Mouse (Mus musculus) midbrain, postnatal 0 days (tissue): Measurements from ENCODE around the gene Skor1. TPM values are rescaled to one million over a fixed set of nuclear protein-coding genes. Genes with fewer than 3 reads are reported as not detected.

Experiments used
- ATAC-seq: fragments of 200-750 bp; cut with Nextera tagmentation; 2 replicates; pipeline ENCODE4 v1.8.0; 2017; ENCODE audit warnings: moderate number of reproducible peaks, mild to moderate bottlenecking, moderate TSS enrichment, moderate library complexity; ENCODE audit not compliant: low FRiP score
- DNase-seq: peaks from one replicate; pipeline ENCODE4 v3.0.0-alpha.2; 2015; ENCODE audit warnings: low spot score
- H3K27ac ChIP-seq: fragments of 300-500 bp; sonication (generic); 2 replicates; pipeline ENCODE4 v1.5.1; 2014; ENCODE audit warnings: low read depth, mild to moderate bottlenecking, low read length, mixed read lengths
- H3K27me3 ChIP-seq: fragments of 300-500 bp; sonication (generic); 2 replicates; pipeline ENCODE4 v1.6.1; 2014; ENCODE audit warnings: low read length, control low read depth, mixed read lengths; ENCODE audit not compliant: insufficient read depth
- H3K36me3 ChIP-seq: fragments of 300-500 bp; sonication (generic); 2 replicates; pipeline ENCODE4 v1.6.1; 2014; ENCODE audit warnings: low read length, control low read depth, mixed read lengths; ENCODE audit not compliant: insufficient read depth
- H3K4me1 ChIP-seq: fragments of 300-500 bp; sonication (generic); 2 replicates; pipeline ENCODE4 v1.6.1; 2014; ENCODE audit warnings: mild to moderate bottlenecking, control low read depth, antibody characterized with exemption, low read length, mixed read lengths; ENCODE audit not compliant: insufficient read depth
- H3K4me2 ChIP-seq: fragments of 300-500 bp; sonication (generic); 2 replicates; pipeline ENCODE4 v1.6.1; 2014; ENCODE audit warnings: low read depth, mild to moderate bottlenecking, low read length, mixed read lengths; ENCODE audit not compliant: poor library complexity, severe bottlenecking
- H3K4me3 ChIP-seq: fragments of 300-500 bp; sonication (generic); 2 replicates; pipeline ENCODE4 v1.5.1; 2014; ENCODE audit warnings: low read depth, mild to moderate bottlenecking, low read length, moderate library complexity
- H3K9ac ChIP-seq: fragments of 300-500 bp; sonication (generic); replicated peaks from 2 replicates; pipeline ENCODE4 v1.6.1; 2014; ENCODE audit warnings: mild to moderate bottlenecking, low read length, moderate library complexity, mixed read lengths; ENCODE audit not compliant: poor library complexity, severe bottlenecking
- H3K9me3 ChIP-seq: fragments of 300-500 bp; sonication (generic); 2 replicates; pipeline ENCODE4 v1.6.1; 2016; ENCODE audit warnings: low read length, control low read depth
- CTCF ChIP-seq: IDR thresholded peaks from 2 replicates; pipeline ENCODE4 v1.5.1; 2016; ENCODE audit warnings: antibody characterized with exemption, mild to moderate bottlenecking
- WGBS: fragments of 180-500 bp; shearing (Covaris S2); extraction: QIAGEN DNeasy Blood & Tissue Kit; methylation state at CpG from one replicate; pipeline ENCODE4 v1.1.7; 2014; 5-methylcytosine and 5-hydroxymethylcytosine counted together
- polyA plus RNA-seq: library from polyadenylated mRNA; unstranded; fragments of >200 nt; fragmentation: Nextera tagmentation; extraction: Ambion mirVana; gene quantifications from 2 replicates; pipeline ENCODE4 v1.2.1, GENCODE M21; 2015
- total RNA-seq: library from RNA; depleted of rRNA; stranded (reverse); fragments of >200 nt; gene quantifications from 2 replicates; pipeline ENCODE4 v1.2.3, GENCODE M21; 2014; rRNA removed

The Skor1 gene
- total and polyA plus RNA-seq, 2 experiments from 2014 or later = 0.26 to 5.5 TPM

DNA sequence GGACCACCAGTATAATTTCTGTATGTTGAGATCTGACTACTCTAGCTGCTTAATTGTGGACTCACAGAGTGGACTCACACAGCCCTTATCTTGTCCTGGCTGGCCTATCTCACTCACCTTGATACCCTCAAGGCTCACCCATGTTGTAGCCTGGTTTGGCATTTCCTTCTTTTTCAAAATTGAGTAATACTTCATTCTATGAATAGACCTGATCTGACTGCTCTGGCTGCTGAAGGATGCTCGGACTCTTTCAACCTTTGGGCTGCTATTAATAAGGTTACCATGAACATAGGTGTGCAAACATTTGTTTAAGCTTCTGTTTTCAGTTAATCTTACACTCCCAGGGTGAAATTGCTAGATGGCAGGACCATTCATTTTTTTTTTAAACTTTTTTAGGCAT lies 51.6 kb downstream of the Skor1 start:
- no peak overlapping the region for H3K4me2 ChIP-seq
- H3K4me1 ChIP-seq = peaks cover 5% of the 10 kb centered on the region; the same call in 1 of the 2 replicates
- DNase-seq (no peak), ATAC-seq (no peak)
- H3K4me3 ChIP-seq = no peak overlapping the region
- H3K9ac ChIP-seq = no peak overlapping the region
- no peaks in the 10 kb centered on the region for H3K9me3 ChIP-seq
- no peaks in the 10 kb centered on the region for H3K36me3 ChIP-seq
- no peaks in the 10 kb centered on the region for H3K27me3 ChIP-seq
- H3K27ac ChIP-seq = no peak overlapping the region
- TF ChIP-seq CTCF = no peak
- 92% methylated on average over 1 of the region's 1 CpGs for WGBS

DNA sequence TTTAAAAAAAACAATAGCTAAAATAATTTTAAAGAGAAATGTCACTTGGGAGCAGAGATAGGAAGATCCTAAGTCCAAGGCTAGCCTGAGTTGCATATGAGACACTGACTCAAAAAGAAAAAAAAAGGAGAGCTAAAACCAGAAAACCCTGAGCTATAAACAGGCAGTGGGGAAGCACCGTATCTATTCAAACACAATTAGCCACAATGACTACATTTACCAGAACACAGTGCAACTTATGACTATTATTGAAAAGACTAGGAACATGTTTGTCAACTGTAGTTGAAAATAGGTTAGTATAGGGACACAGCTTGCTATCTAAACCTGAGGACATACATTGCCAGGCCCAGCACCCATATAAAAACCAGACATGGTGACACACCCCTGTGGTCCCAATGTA lies 54.7 kb downstream of the Skor1 start:
- H3K4me2 ChIP-seq = no peak overlapping the region
- no peak for TF ChIP-seq CTCF
- H3K27ac ChIP-seq = no peak overlapping the region
- H3K4me3 ChIP-seq = no peak overlapping the region
- no peak for ATAC-seq
- WGBS = 90% methylated on average over 1 of the region's 1 CpGs
- DNase-seq = no peak
- H3K9me3 ChIP-seq = no peaks in the 10 kb centered on the region
- no peaks in the 10 kb centered on the region for H3K27me3 ChIP-seq
- H3K4me1 ChIP-seq = peaks cover 10% of the 10 kb centered on the region; the same call in 1 of the 2 replicates
- H3K9ac ChIP-seq = no peak overlapping the region
- no peaks in the 10 kb centered on the region for H3K36me3 ChIP-seq

DNA sequence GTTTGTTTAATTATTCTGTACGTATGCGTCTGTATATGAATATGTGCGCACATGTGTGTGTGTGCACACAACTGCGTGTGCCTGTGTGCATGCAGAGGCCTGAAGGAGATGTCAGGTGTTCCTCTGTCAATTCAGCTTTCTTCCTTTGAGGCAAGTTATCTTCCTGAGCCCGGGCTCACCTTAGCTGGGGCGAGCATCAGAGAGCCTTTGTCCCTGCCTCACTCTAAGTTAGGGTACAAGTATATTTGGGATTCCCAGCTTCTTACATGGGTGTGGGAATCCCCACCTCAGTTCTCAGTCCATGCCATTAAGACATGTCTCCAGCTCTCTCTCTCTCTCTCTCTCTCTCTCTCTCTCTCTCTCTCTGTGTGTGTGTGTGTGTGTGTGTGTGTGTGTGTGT lies 56.2 kb downstream of the Skor1 start:
- Histone ChIP-seq H3K9me3 (no peaks in the 10 kb centered on the region), H3K27me3 (no peaks in the 10 kb centered on the region), H3K4me3 (no peak overlapping the region), H3K27ac (peak overlapping the region; percentile 48), H3K4me2 (peak overlapping the region; percentile 46), H3K9ac (0 out of 2 replicates have a peak overlapping the region, but pooled peaks have one; percentile 14), H3K4me1 (peaks cover 10% of the 10 kb centered on the region; the same call in 1 of the 2 replicates), H3K36me3 (no peaks in the 10 kb centered on the region)
- ATAC-seq = no peak
- no peak for DNase-seq
- no peak for TF ChIP-seq CTCF
- WGBS = 9% methylated on average over 6 of the region's 6 CpGs

GRCm38 (mm10) chr9:63091971-63092528 lies 56.7 kb downstream of the Skor1 start:
- no peak for TF ChIP-seq CTCF
- peak; percentile 73 for ATAC-seq
- no peaks in the 10 kb centered on the region for H3K27me3 ChIP-seq

GRCm38 (mm10) chr9:63091101-63091921 lies 57.5 kb downstream of the Skor1 start:
- DNase-seq (peak; percentile 44), ATAC-seq (no peak)
- Histone ChIP-seq H3K36me3 (no peaks in the 10 kb centered on the region), H3K27me3 (no peaks in the 10 kb centered on the region), H3K9me3 (no peaks in the 10 kb centered on the region), H3K4me2 (peak overlapping the region; percentile 46), H3K4me3 (peak overlapping the region; percentile 15; the same call in 1 of the 2 replicates), H3K27ac (peak overlapping the region; percentile 48), H3K9ac (no peak overlapping the region), H3K4me1 (peaks cover 10% of the 10 kb centered on the region; the same call in 1 of the 2 replicates)
- WGBS = 17% methylated on average over 23 of the region's 23 CpGs
- no peak for TF ChIP-seq CTCF

More at GRCm38 (mm10) chr9:63091971-63092528, 56.7 kb downstream of the Skor1 start:
- Histone ChIP-seq H3K4me2 (peak overlapping the region; percentile 46), H3K4me3 (peak overlapping the region; percentile 15; the same call in 1 of the 2 replicates), H3K36me3 (no peaks in the 10 kb centered on the region), H3K9ac (0 out of 2 replicates have a peak overlapping the region, but pooled peaks have one; percentile 14), H3K9me3 (no peaks in the 10 kb centered on the region), H3K27ac (peak overlapping the region; percentile 48), H3K4me1 (peaks cover 10% of the 10 kb centered on the region; the same call in 1 of the 2 replicates)
- peak; percentile 90 for DNase-seq
- 4% methylated on average over 13 of the region's 13 CpGs for WGBS

GRCm38 (mm10) chr9:63089141-63089540 lies 59.6 kb downstream of the Skor1 start:
- no peak for TF ChIP-seq CTCF
- Histone ChIP-seq H3K27ac (no peak overlapping the region), H3K4me2 (no peak overlapping the region), H3K4me3 (no peak overlapping the region), H3K27me3 (no peaks in the 10 kb centered on the region), H3K9me3 (no peaks in the 10 kb centered on the region), H3K9ac (no peak overlapping the region), H3K4me1 (peaks cover 10% of the 10 kb centered on the region; the same call in 1 of the 2 replicates), H3K36me3 (no peaks in the 10 kb centered on the region)
- ATAC-seq = no peak
- 96% methylated on average over 4 of the region's 4 CpGs for WGBS
- DNase-seq = no peak

Other genes with a start within 250 kb of the Skor1 start
- gene Pias1, start 161.0 kb downstream of the Skor1 start, total RNA-seq = 37.2 and 38.5 TPM in 2 replicates
- gene Pias1, start 161.0 kb downstream of the Skor1 start, polyA plus RNA-seq = 50.5 and 50.9 TPM in 2 replicates
- gene Map2k5, start 228.9 kb upstream of the Skor1 start, total RNA-seq = 22.4 and 23.4 TPM in 2 replicates
- gene Map2k5, start 228.9 kb upstream of the Skor1 start, polyA plus RNA-seq = 32.7 and 35.0 TPM in 2 replicates